Mouse (Mus musculus): Measurements from ENCODE around the gene Myo9a. TPM values are rescaled to one million over a fixed set of nuclear protein-coding genes. Genes with fewer than 3 reads are reported as not detected.

Myo9a gene
- polyA plus RNA-seq (2015; fragmentation: Nextera tagmentation; extraction: Ambion mirVana), result 12.8 and 15.9 TPM in 2 replicates

DNA sequence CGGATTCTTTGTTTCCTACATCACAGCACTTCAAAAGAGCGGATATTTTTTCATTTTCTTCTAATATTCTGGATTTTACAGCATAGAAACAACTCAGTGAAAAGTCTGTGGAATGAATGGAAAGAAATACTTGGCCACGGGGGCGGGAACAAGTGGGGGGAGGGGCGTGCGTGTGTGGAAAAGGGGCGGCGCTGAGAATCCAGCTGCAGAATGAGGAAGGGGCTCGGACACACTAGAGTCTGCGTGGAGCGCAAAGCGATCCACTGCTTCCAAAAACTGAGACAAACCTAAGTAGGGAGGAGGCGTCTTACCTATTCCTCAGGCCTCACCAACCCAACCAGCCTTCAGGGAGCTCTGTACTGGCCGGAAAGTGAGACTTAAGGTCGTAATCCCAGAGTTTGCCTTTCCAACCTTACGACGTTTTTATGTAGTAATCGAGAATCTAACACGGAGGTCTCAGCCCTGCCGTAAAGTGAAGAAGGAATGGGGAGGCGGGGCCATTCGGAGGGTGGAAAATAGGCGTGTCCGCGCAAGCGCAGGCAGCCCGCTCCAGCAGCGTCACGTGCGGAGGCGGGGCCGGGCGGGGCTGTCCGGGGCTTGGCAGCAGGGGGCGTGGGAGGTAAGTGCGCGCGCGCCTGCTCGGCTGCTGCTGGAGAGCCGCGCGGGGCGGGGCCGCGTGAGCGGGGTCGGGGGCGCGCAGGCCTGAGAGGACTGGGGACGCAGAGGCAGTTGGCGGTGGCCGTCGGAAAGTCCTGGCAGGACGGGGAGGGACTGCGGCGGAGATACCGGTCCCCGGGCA lies at the start of gene Myo9a, which contains the start of gene Senp8:
Gene Myo9a, plus strand, starts transcription at position 630 of the 799 bp plus-strand sequence.
Gene Senp8, minus strand, starts transcription at position 444 of the 799 bp plus-strand sequence.
- peak within 1 kb of the TSS; percentile 66 for H3K9ac ChIP-seq
- H3K27me3 ChIP-seq, result no peaks in the 10 kb centered on the region
- H3K27ac ChIP-seq, result peak within 1 kb of the TSS; percentile 96
- WGBS, result under 1% methylated on average over 59 of the region's 59 CpGs
- peak within 1 kb of the TSS; percentile 58 for H3K4me2 ChIP-seq
- H3K4me1 ChIP-seq, result peaks cover 11% of the 10 kb centered on the region; the same call in 1 of the 2 replicates
- peak within 1 kb of the TSS; percentile 77 for H3K4me3 ChIP-seq
- H3K9me3 ChIP-seq, result no peaks in the 10 kb centered on the region
- H3K36me3 ChIP-seq, result no peaks in the 10 kb centered on the region
- ATAC-seq (ENCODE audit: insufficient number of reproducible peaks, low FRiP score, low TSS enrichment, low read depth), result peak; percentile 96

DNA sequence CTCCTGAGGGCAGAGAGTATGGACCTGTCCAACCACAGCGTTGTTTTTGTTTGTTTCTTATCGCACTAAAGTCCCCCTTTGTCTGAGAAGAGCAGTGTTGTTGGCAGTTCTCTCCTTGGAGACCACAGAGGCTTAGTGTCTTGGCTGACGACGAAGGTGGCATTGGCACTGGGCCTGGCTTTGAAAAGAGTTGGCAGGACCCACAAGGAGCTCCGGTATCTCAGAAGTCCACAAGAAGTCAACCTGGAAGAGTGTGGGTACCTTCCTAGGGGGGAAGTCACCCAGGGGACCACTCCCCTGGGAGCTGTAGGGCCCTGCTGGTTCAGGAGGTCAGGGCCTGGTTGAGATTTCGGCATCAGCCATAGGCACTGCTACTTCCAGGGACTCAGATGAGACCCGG lies 49.6 kb upstream of the Myo9a start:
- WGBS, result 81% methylated on average over 7 of the region's 7 CpGs
- Histone ChIP-seq H3K4me2 (no peak overlapping the region), H3K4me3 (no peak overlapping the region), H3K9ac (no peak overlapping the region), H3K27me3 (no peaks in the 10 kb centered on the region), H3K9me3 (no peaks in the 10 kb centered on the region), H3K4me1 (no peaks in the 10 kb centered on the region), H3K27ac (no peak overlapping the region), H3K36me3 (no peaks in the 10 kb centered on the region)
- no peak for ATAC-seq (ENCODE audit: insufficient number of reproducible peaks, low FRiP score, low TSS enrichment, low read depth)

DNA sequence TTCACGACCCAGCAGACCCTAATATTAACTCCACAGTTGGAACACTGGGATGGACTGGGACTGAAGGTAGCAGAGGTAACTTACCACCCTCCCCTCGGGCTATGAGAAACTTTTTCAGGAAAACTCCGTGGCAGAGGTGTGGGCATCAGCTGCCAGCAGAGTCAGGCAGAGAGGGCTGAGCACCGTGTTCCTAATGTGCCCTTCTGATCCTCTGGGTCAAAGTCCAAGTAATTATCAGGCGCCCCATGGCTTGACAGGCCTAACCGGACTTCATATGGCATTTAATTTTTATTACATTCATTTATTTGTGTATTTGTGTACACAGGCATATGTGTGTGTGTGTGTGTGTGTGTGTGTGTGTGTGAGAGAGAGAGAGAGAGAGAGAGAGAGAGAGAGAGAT lies 47.6 kb upstream of the Myo9a start:
- no peaks in the 10 kb centered on the region for H3K36me3 ChIP-seq
- no peak overlapping the region for H3K27ac ChIP-seq
- WGBS, result 50% methylated on average over 6 of the region's 6 CpGs
- no peak overlapping the region for H3K4me3 ChIP-seq
- ATAC-seq (ENCODE audit: insufficient number of reproducible peaks, low FRiP score, low TSS enrichment, low read depth), result no peak
- no peaks in the 10 kb centered on the region for H3K9me3 ChIP-seq
- H3K9ac ChIP-seq, result no peak overlapping the region
- H3K4me2 ChIP-seq, result no peak overlapping the region
- 0 out of 2 replicates have a peak, but pooled peaks cover 2% of the 10 kb centered on the region for H3K4me1 ChIP-seq
- H3K27me3 ChIP-seq, result no peaks in the 10 kb centered on the region

DNA sequence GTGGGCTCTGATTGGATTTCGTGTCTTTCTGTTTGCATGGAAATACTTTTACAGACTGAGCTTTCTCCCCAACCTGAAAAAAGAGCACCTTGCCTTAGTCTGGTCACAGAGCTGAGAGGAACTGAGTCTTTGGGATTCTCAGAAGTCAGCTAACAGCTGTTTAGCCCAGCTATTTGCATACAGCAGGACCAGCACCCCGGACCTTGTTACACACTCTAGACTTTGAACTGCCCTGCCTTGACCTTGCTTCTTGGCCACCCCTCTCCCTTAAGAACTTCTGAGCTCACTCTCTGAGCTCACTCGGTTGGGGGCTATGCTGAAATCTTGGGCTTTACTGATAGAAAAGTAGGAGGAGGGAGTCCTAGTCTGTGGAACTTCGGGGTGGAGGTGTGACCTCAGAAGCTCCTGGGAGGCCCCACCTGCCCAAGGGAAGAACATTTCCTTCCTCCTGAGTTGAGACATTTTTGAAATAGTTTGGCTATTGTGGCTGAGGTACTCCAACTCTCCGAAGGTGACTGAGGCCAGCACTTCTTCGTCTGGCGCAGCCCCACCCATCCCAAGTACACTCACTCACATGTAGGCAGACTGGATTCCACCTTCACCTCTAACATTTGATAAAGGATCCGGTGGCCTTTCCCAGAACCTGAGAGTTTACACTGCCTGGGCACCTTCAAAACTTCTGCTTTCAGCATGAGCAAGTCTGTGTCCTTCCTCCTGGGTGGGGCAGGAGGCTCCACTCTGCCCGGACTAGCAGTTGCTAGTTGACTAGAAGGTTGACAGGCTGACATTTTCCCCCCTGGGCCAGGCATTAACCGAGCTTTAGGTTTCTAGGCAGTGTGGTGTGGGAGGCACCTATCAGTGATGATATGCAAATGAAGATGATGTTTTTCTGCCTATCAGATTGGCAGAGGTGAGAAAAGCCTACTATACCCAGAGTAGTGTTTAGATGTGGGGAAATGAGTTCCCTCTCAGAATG lies 43.6 kb upstream of the Myo9a start:
- 51% methylated on average over 10 of the region's 10 CpGs for WGBS
- no peak overlapping the region for H3K27ac ChIP-seq
- H3K4me3 ChIP-seq, result no peak overlapping the region
- H3K9me3 ChIP-seq, result no peaks in the 10 kb centered on the region
- no peak overlapping the region for H3K9ac ChIP-seq
- H3K36me3 ChIP-seq, result no peaks in the 10 kb centered on the region
- no peak for ATAC-seq (ENCODE audit: insufficient number of reproducible peaks, low FRiP score, low TSS enrichment, low read depth)
- H3K4me2 ChIP-seq, result no peak overlapping the region
- H3K4me1 ChIP-seq, result peaks cover 2% of the 10 kb centered on the region; the same call in 1 of the 2 replicates
- no peaks in the 10 kb centered on the region for H3K27me3 ChIP-seq

DNA sequence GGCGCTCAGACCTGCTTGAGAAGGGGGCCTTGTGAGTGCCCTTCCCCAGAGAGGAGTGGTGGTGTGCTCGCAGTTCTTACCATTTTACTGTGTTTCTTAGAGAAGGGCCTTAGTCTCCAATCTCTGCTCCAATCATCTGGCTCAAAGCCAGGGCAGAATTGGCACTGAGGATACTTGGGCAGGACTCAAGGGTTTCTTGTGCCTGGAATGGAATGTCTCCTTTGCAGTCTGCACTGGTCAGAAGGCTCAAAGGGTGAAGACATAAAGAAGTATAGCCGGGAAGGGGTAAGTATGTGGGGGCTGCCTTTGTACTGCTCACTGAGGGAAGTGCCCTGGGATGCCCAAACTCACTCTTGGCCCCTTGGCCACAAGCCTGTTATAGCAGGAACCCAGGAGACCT lies 41.5 kb upstream of the Myo9a start:
- no peak overlapping the region for H3K9ac ChIP-seq
- H3K36me3 ChIP-seq, result no peaks in the 10 kb centered on the region
- ATAC-seq (ENCODE audit: insufficient number of reproducible peaks, low FRiP score, low TSS enrichment, low read depth), result no peak
- no peaks in the 10 kb centered on the region for H3K27me3 ChIP-seq
- no peaks in the 10 kb centered on the region for H3K9me3 ChIP-seq
- no peak overlapping the region for H3K4me3 ChIP-seq
- peaks cover 2% of the 10 kb centered on the region; the same call in 1 of the 2 replicates for H3K4me1 ChIP-seq
- 70% methylated on average over 3 of the region's 3 CpGs for WGBS
- H3K4me2 ChIP-seq, result no peak overlapping the region
- no peak overlapping the region for H3K27ac ChIP-seq

DNA sequence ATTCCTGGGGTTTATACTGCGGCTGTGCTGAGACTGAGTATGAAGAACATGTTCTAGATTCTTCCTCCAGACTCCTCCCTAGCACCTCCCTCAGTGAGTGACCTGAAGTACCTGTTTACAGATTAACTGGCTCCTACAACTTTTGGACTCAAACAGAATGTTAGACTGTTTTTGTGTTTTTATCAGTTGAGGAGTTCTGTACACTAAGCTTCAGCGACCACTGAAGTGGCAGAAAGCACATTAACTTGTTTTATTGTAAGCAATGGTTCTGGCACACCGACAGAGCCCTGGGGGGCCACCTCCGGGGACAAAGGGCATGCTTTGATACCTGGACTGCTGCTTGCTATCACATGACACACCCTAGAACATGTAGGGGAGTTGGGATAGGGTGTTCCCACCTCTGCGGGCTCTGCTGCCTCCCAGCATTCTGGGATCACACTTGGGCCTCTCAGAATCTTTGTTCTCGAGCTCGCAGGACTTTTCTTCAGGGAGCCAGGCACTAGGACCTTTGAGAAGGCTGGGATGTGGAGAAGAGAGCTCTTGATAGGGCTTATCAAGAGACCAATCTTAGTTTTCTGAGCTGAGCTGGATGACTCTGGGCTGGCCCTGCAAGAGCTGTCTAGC lies 34.3 kb upstream of the Myo9a start:
- ATAC-seq (ENCODE audit: insufficient number of reproducible peaks, low FRiP score, low TSS enrichment, low read depth), result no peak
- no peak overlapping the region for H3K27ac ChIP-seq
- H3K4me2 ChIP-seq, result no peak overlapping the region
- H3K4me1 ChIP-seq, result no peaks in the 10 kb centered on the region
- no peaks in the 10 kb centered on the region for H3K9me3 ChIP-seq
- no peaks in the 10 kb centered on the region for H3K27me3 ChIP-seq
- no peaks in the 10 kb centered on the region for H3K36me3 ChIP-seq
- 67% methylated on average over 7 of the region's 7 CpGs for WGBS
- H3K9ac ChIP-seq, result no peak overlapping the region
- no peak overlapping the region for H3K4me3 ChIP-seq

DNA sequence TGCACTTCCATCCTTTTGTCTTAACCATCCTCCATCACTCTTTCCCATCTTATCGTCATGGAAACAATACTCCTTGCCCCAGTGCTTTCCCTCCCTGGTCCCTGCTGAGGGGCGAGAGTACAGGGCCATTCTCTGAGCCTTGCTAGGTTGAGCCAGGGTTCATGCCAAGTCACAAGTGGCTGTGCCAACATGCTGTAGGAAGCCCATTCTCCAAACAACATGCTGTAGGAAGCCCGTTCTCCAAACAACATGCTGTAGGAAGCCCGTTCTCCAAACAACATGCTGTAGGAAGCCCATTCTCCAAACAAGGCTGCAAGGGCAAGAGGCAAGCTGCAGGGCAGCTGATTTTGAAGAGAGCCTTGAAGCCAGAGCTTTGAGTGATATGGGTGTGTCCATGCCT lies 32.5 kb upstream of the Myo9a start:
- WGBS, result 85% methylated on average over 4 of the region's 4 CpGs
- no peak for ATAC-seq (ENCODE audit: insufficient number of reproducible peaks, low FRiP score, low TSS enrichment, low read depth)

DNA sequence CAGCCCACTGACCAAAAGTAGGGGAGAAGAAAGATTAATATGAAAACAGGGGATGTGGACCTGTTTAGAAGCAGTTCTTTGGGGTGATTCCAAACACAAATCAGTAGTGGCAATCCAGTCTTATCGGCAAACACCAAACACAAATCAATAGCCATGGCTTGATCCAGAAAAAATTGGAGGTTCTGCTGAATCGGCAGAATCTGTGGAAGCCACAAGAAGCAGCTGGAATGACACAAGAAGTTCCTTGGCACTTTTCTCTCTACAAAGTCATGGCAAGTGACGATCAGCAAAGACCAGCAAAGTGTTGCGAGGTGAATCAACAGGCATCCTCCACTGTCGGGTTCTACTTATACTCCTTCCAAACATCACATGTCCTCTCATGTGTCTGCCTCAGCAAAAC lies 29.6 kb upstream of the Myo9a start:
- no peaks in the 10 kb centered on the region for H3K27me3 ChIP-seq
- peaks cover 15% of the 10 kb centered on the region for H3K4me1 ChIP-seq
- no peak for ATAC-seq (ENCODE audit: insufficient number of reproducible peaks, low FRiP score, low TSS enrichment, low read depth)
- H3K4me2 ChIP-seq, result no peak overlapping the region
- no peaks in the 10 kb centered on the region for H3K9me3 ChIP-seq
- H3K36me3 ChIP-seq, result no peaks in the 10 kb centered on the region
- H3K4me3 ChIP-seq, result no peak overlapping the region
- no peak overlapping the region for H3K27ac ChIP-seq
- H3K9ac ChIP-seq, result no peak overlapping the region
- 79% methylated on average over 5 of the region's 5 CpGs for WGBS

More for the DNA sequence above, 32.5 kb upstream of the Myo9a start:
- H3K4me1 ChIP-seq, result peaks cover 1% of the 10 kb centered on the region
- H3K4me2 ChIP-seq, result no peak overlapping the region
- no peak overlapping the region for H3K4me3 ChIP-seq
- no peaks in the 10 kb centered on the region for H3K27me3 ChIP-seq
- no peak overlapping the region for H3K9ac ChIP-seq
- H3K36me3 ChIP-seq, result no peaks in the 10 kb centered on the region
- no peaks in the 10 kb centered on the region for H3K9me3 ChIP-seq
- no peak overlapping the region for H3K27ac ChIP-seq

DNA sequence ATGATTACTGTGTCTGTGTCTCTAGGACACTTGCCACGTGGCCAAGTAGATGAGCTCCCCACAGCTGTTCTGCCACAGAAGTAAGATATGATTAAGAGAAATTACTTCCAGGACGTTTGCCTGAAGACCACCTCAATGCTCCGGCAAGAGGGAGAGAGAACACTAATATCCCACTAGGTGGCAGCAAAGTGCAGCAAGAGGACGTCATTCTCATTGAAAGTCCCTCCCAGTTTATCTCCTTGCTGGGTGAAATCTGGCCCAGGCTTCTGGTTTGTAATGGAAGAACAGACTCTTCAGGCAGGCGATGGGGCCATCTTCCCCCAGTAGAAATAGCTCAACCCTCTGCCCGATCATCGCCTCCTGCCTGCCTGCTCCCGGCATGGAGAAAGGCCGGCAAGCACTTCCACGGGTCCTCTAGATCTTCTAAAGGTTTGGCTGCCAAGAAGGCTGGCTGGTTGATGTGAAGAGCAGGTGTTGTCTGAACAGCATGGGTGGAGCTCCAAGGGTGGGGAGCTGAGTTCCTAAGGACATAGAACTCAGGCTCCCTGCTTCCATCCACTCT lies 27.5 kb upstream of the Myo9a start:
- peak; percentile 15; the same call in 1 of the 2 replicates for ATAC-seq (ENCODE audit: insufficient number of reproducible peaks, low FRiP score, low TSS enrichment, low read depth)
- peak overlapping the region; percentile 25 for H3K4me3 ChIP-seq
- 0 out of 2 replicates have a peak overlapping the region, but pooled peaks have one; percentile 14 for H3K9ac ChIP-seq
- H3K4me2 ChIP-seq, result peak overlapping the region; percentile 45
- peaks cover 20% of the 10 kb centered on the region for H3K4me1 ChIP-seq
- 8% methylated on average over 10 of the region's 10 CpGs for WGBS
- no peaks in the 10 kb centered on the region for H3K36me3 ChIP-seq
- no peaks in the 10 kb centered on the region for H3K27me3 ChIP-seq
- H3K27ac ChIP-seq, result peak overlapping the region; percentile 76
- H3K9me3 ChIP-seq, result no peaks in the 10 kb centered on the region

DNA sequence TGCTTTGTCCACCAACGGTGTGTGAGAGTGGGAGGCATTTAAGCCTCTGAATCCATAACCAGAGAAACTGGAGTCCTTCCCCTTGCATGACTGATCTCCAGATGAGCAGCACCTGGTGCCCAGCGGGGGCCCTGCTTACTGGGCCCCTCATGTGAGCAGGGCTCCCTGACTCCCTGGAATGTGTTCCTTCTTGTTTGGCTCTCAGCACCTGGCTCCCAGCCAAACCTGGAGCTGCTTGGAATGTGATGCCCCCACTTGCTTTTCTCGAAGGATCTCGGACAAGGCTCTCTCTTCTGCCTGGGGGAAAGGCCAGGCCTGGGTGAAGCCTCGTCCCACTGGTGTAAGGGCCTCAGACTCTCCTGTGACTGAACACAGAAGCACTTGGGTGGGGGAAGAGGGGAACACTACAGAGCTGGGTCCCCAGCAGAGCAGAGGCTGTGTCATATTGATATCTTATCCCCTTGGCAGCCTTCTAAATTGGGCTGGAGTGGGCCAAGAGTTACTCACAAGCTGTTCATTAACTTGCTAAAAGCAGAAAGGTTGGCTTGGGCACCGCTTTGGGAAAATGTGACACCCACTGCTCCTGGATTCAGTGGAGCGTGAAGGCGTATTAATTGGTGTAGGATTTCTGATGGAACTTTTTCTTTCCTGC lies 26.8 kb upstream of the Myo9a start:
- Histone ChIP-seq H3K4me3 (no peak overlapping the region), H3K4me1 (peaks cover 20% of the 10 kb centered on the region), H3K27ac (peak overlapping the region; percentile 76), H3K27me3 (no peaks in the 10 kb centered on the region), H3K36me3 (no peaks in the 10 kb centered on the region), H3K9me3 (no peaks in the 10 kb centered on the region), H3K4me2 (peak overlapping the region; percentile 45; the same call in 1 of the 2 replicates), H3K9ac (no peak overlapping the region)
- 29% methylated on average over 8 of the region's 8 CpGs for WGBS
- ATAC-seq (ENCODE audit: insufficient number of reproducible peaks, low FRiP score, low TSS enrichment, low read depth), result peak; percentile 59

DNA sequence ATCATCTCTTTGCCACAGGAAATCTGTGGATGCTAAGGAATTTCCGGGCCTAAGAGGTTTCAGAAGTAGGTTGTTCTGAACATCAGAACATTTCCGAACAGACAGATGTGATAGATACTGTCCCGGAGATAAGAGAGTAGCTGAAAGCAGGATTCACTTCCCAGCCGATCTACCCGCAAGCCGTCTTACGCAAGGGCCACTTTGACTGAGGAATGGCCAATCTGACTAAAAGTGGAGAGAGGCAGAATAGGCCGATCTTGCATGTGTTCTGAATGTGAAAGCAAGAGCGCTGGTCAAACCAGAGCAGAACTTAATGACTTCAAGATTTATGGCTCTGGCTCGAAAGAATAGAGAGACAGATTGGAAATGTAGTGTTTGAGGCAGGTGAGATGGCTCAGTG lies 25.2 kb upstream of the Myo9a start:
- 62% methylated on average over 10 of the region's 10 CpGs for WGBS
- H3K4me3 ChIP-seq, result no peak overlapping the region
- peaks cover 20% of the 10 kb centered on the region for H3K4me1 ChIP-seq
- no peaks in the 10 kb centered on the region for H3K27me3 ChIP-seq
- H3K36me3 ChIP-seq, result no peaks in the 10 kb centered on the region
- no peak overlapping the region for H3K4me2 ChIP-seq
- no peak overlapping the region for H3K27ac ChIP-seq
- ATAC-seq (ENCODE audit: insufficient number of reproducible peaks, low FRiP score, low TSS enrichment, low read depth), result no peak
- no peak overlapping the region for H3K9ac ChIP-seq
- no peaks in the 10 kb centered on the region for H3K9me3 ChIP-seq
